Mouse (Mus musculus) embryonic facial prominence, embryonic 11.5 days (tissue): ENCODE data around the gene Prkar1a. TPM values are rescaled to one million over a fixed set of nuclear protein-coding genes. Genes with fewer than 3 reads are reported as not detected.

ENCODE experiments used
- ATAC-seq: fragments of 200-750 bp; cut with Nextera tagmentation; replicated peaks from 2 replicates; pipeline ENCODE4 v1.8.0; 2017; ENCODE audit warnings: low read depth; ENCODE audit not compliant: insufficient number of reproducible peaks, low FRiP score, low TSS enrichment
- DNase-seq: peaks from one replicate; pipeline ENCODE4 v3.0.0-alpha.2; 2015; ENCODE audit warnings: low spot score
- H3K27ac ChIP-seq: fragments of 300-500 bp; sonication (generic); replicated peaks from 2 replicates; pipeline ENCODE4 v1.5.1; 2014; ENCODE audit warnings: mild to moderate bottlenecking, low read depth, low read length, control low read depth
- H3K27me3 ChIP-seq: fragments of 300-500 bp; sonication (generic); 2 replicates; pipeline ENCODE4 v1.6.1; 2014; ENCODE audit warnings: mild to moderate bottlenecking, low read length, moderate library complexity, mixed read lengths; ENCODE audit not compliant: control insufficient read depth, insufficient read depth
- H3K36me3 ChIP-seq: fragments of 300-500 bp; sonication (generic); replicated peaks from 2 replicates; pipeline ENCODE4 v1.6.1; 2014; ENCODE audit warnings: low read depth, mild to moderate bottlenecking, low read length, moderate library complexity, mixed read lengths; ENCODE audit not compliant: control insufficient read depth, insufficient read depth
- H3K4me1 ChIP-seq: fragments of 300-500 bp; sonication (generic); 2 replicates; pipeline ENCODE4 v1.6.1; 2014; ENCODE audit warnings: low read length, mixed read lengths; ENCODE audit not compliant: control insufficient read depth, insufficient read depth
- H3K4me2 ChIP-seq: fragments of 300-500 bp; sonication (generic); 2 replicates; pipeline ENCODE4 v1.6.1; 2014; ENCODE audit warnings: low read depth, mild to moderate bottlenecking, control low read depth, low read length, moderate library complexity
- H3K4me3 ChIP-seq: fragments of 300-500 bp; sonication (generic); 2 replicates; pipeline ENCODE4 v1.5.1; 2014; ENCODE audit warnings: low read depth, low read length, control low read depth
- H3K9ac ChIP-seq: fragments of 300-500 bp; sonication (generic); replicated peaks from 2 replicates; pipeline ENCODE4 v1.6.1; 2014; ENCODE audit warnings: mild to moderate bottlenecking, control low read depth, low read length
- H3K9me3 ChIP-seq: fragments of 300-500 bp; sonication (generic); replicated peaks from 2 replicates; pipeline ENCODE4 v1.6.1; 2016; ENCODE audit warnings: mild to moderate bottlenecking, low read length, inconsistent platforms, mixed read lengths; ENCODE audit not compliant: control insufficient read depth
- WGBS: fragments of 180-500 bp; shearing (Covaris S2); extraction: QIAGEN DNeasy Blood & Tissue Kit; methylation state at CpG from one replicate; pipeline ENCODE4 v1.1.7; 2014; 5-methylcytosine and 5-hydroxymethylcytosine counted together
- polyA plus RNA-seq: library from polyadenylated mRNA; unstranded; fragments of >200 nt; fragmentation: Nextera tagmentation; extraction: Ambion mirVana; gene quantifications from 2 replicates; pipeline ENCODE4 v1.2.1, GENCODE M21; 2014

Gene Prkar1a
- polyA plus RNA-seq, result 437 and 456 TPM in 2 replicates

- ATAC-seq (no peak), DNase-seq (no peak)
- peak within 1 kb of the TSS; percentile 83 for H3K4me2 ChIP-seq
- 34% methylated on average over 8 of the region's 8 CpGs for WGBS
- H3K27me3 ChIP-seq, result no peaks in the 10 kb centered on the region
- H3K36me3 ChIP-seq, result no peaks in the 10 kb centered on the region
- peak within 1 kb of the TSS; percentile 58 for H3K9ac ChIP-seq
- H3K9me3 ChIP-seq, result no peaks in the 10 kb centered on the region
- no peaks in the 10 kb centered on the region for H3K4me1 ChIP-seq
- H3K4me3 ChIP-seq, result peak within 1 kb of the TSS; percentile 91
- peak within 1 kb of the TSS; percentile 90; the same call in 1 of the 2 replicates for H3K27ac ChIP-seq
These were observed at the start of gene Prkar1a for GRCm38 (mm10) chr11:109649206-109649605. Gene Prkar1a (plus strand): TSS chr11:109649405.

GRCm38 (mm10) chr11:109607600-109607999, 41.6 kb upstream of the Prkar1a start:
- H3K4me1 ChIP-seq, result no peaks in the 10 kb centered on the region; the same call in 1 of the 2 replicates
- WGBS, result 76% methylated on average over 6 of the region's 6 CpGs
- no peak overlapping the region for H3K9ac ChIP-seq
- no peaks in the 10 kb centered on the region for H3K36me3 ChIP-seq
- H3K4me2 ChIP-seq, result no peak overlapping the region
- H3K4me3 ChIP-seq, result no peak overlapping the region
- no peaks in the 10 kb centered on the region for H3K9me3 ChIP-seq
- H3K27ac ChIP-seq, result no peak overlapping the region
- DNase-seq, result no peak
- H3K27me3 ChIP-seq, result no peaks in the 10 kb centered on the region
- no peak for ATAC-seq

- Histone ChIP-seq H3K4me1 (no peaks in the 10 kb centered on the region; the same call in 1 of the 2 replicates), H3K4me3 (no peak overlapping the region), H3K9me3 (no peaks in the 10 kb centered on the region), H3K27ac (no peak overlapping the region), H3K36me3 (no peaks in the 10 kb centered on the region), H3K4me2 (no peak overlapping the region), H3K27me3 (no peaks in the 10 kb centered on the region), H3K9ac (no peak overlapping the region)
- DNase-seq (no peak), ATAC-seq (no peak)
- WGBS, result 81% methylated on average over 6 of the region's 6 CpGs
These were observed 40.1 kb upstream of the Prkar1a start for GRCm38 (mm10) chr11:109608976-109609625.

GRCm38 (mm10) chr11:109610046-109610794, 39.0 kb upstream of the Prkar1a start:
- Histone ChIP-seq H3K9me3 (no peaks in the 10 kb centered on the region), H3K4me2 (peak overlapping the region; percentile 68), H3K27ac (no peak overlapping the region; the same call in 1 of the 2 replicates), H3K9ac (peak overlapping the region; percentile 61), H3K36me3 (no peaks in the 10 kb centered on the region), H3K27me3 (no peaks in the 10 kb centered on the region), H3K4me1 (no peaks in the 10 kb centered on the region; the same call in 1 of the 2 replicates), H3K4me3 (peak overlapping the region; percentile 72)
- DNase-seq, result peak; percentile 35
- 10% methylated on average over 9 of the region's 9 CpGs for WGBS
- ATAC-seq, result no peak

GRCm38 (mm10) chr11:109610795-109611302, 38.4 kb upstream of the Prkar1a start:
- no peaks in the 10 kb centered on the region for H3K36me3 ChIP-seq
- H3K9me3 ChIP-seq, result no peaks in the 10 kb centered on the region
- H3K9ac ChIP-seq, result peak overlapping the region; percentile 61
- DNase-seq (no peak), ATAC-seq (no peak; the same call in 1 of the 2 replicates)
- H3K27me3 ChIP-seq, result no peaks in the 10 kb centered on the region
- H3K4me1 ChIP-seq, result no peaks in the 10 kb centered on the region; the same call in 1 of the 2 replicates
- WGBS, result under 1% methylated on average over 26 of the region's 26 CpGs
- peak overlapping the region; percentile 72 for H3K4me3 ChIP-seq
- no peak overlapping the region for H3K27ac ChIP-seq
- peak overlapping the region; percentile 68 for H3K4me2 ChIP-seq

GRCm38 (mm10) chr11:109611303-109612149, 37.7 kb upstream of the Prkar1a start, which contains the start of gene Wipi1:
Gene Wipi1 (minus strand): TSS chr11:109611967.
- peak; percentile 99 for DNase-seq
- H3K27ac ChIP-seq, result no peak within 1 kb of the TSS

GRCm38 (mm10) chr11:109612871-109613529, 36.2 kb upstream of the Prkar1a start:
- Histone ChIP-seq H3K4me3 (no peak overlapping the region), H3K9ac (no peak overlapping the region), H3K27me3 (no peaks in the 10 kb centered on the region), H3K4me2 (no peak overlapping the region), H3K27ac (no peak overlapping the region), H3K9me3 (no peaks in the 10 kb centered on the region), H3K36me3 (no peaks in the 10 kb centered on the region), H3K4me1 (no peaks in the 10 kb centered on the region; the same call in 1 of the 2 replicates)
- whole genome bisulfite sequencing, result 67% methylated on average over 7 of the region's 7 CpGs
- ATAC-seq, result no peak
- no peak for DNase-seq

More at GRCm38 (mm10) chr11:109611303-109612149, 37.7 kb upstream of the Prkar1a start, which contains the start of gene Wipi1:
- H3K27me3 ChIP-seq, result no peaks in the 10 kb centered on the region
- no peaks in the 10 kb centered on the region; the same call in 1 of the 2 replicates for H3K4me1 ChIP-seq
- H3K9ac ChIP-seq, result peak within 1 kb of the TSS; percentile 61
- H3K4me3 ChIP-seq, result peak within 1 kb of the TSS; percentile 72
- under 1% methylated on average over 50 of the region's 58 CpGs for WGBS
- ATAC-seq, result peak; percentile 95
- no peaks in the 10 kb centered on the region for H3K9me3 ChIP-seq
- H3K4me2 ChIP-seq, result peak within 1 kb of the TSS; percentile 68
- H3K36me3 ChIP-seq, result no peaks in the 10 kb centered on the region
